Mouse (Mus musculus) thymus, postnatal 0 days (tissue): ENCODE data around the gene Wnt16. TPM values are rescaled to one million over a fixed set of nuclear protein-coding genes. Genes with fewer than 3 reads are reported as not detected.
"Not testable (repeated sequence)": the region's sequence is repeated elsewhere in the genome, so short reads cannot be mapped to it uniquely, and the experiment has no call there.

Experiments
- DNase-seq: peaks from one replicate; pipeline ENCODE4 v3.0.0-alpha.2; 2015; ENCODE audit warnings: low spot score
- polyA plus RNA-seq: library from polyadenylated mRNA; unstranded; fragments of >200 nt; fragmentation: Nextera tagmentation; extraction: Ambion mirVana; gene quantifications from 2 replicates; pipeline ENCODE4 v1.2.1, GENCODE M21; 2015

Wnt16 gene
- not detected in 2 replicates for polyA plus RNA-seq

DNA sequence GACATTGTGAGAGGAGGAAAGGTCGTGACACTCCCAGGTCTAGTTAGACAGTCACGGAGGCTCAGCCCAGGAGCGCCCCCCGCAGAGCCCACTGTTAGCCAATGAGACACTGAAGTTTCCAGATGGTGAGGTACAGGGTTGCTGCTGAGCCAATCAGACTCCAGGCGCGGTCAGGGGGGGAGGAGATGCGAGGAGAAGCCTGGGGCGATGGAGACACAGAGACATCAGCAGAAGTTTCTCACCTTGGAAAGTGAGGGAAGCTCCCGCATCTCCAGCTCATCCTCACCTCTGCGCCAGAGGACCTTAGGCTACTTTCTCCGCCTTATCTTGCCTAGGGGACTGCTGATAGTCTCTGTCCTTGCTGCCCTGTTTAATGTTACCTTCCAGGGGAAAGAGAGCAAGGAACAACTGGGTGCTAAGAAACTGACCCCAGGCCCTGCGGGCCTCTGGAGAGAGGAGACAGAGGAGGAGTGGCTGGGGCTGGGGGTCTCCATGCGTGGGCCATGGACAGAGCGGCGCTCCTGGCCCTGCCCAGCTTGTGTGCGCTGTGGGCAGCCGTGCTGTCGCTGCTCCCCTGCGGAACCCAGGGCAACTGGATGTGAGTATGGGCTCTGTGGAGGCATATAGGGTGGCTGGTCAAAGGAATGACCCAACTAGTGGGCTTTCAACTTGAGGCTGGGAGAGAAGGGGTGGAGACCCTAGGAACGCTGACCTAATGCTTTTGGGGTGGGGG is at the start of gene Wnt16:
TSS of gene Wnt16 (plus strand) at position 224 of the 733 bp plus-strand sequence.
- no peak for DNase-seq

DNA sequence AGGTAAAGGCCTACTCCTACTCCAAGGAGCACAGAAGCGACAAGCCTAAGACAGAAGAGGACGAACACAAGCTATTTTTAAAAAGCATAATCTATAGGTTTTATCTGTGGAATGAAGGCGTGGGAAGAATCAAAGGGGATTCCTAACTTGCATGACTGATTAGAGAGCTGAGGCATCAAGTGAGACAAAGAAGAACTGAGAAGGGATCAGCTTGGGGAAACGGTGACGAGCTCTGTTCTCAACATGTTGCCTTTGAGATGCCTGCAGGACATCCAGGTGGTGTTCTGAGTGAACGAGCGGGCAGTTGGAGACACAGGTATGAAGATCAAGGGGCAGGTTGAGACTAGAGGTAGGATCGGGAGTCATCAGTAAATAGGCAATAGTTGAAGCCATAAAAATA is 44.7 kb upstream of the Wnt16 start:
- DNase-seq: no peak

DNA sequence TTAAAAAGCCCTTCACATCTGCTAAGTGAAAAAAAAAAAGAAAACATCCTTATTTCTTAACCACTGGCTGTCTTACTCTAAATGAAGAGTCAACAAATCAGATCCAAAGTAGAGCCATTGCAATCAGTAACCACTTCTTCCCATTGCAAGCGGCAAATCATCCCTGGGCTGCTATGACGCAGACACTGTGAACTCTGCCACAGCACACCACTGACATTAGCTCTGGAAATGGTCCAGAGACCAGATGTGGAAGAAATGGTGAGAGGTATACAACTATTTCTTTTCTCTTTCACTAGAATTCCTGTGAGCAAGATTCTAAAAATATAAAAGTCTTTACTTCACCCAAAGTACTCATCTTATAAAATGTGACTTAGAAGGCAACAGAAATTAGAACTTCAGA is 41.3 kb upstream of the Wnt16 start:
- DNase-seq: no peak

DNA sequence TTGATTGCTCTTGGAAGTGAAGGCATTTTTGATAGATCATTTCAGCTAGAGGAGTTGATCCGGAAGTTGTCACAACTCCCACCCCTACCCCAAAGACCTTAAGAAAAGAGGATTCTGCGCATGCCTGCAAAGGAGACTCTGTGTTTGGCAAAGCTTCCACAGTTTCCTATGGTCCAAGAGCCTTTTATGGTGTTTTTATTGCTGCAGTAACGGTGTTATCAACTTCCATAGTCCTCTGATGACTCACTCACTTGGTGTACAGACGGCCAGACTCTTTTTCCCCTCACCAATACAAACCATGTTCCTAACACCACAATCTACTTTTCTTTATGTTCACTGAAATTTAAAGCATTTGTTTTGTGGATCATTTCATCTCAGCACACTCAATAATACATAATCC is 29.2 kb upstream of the Wnt16 start:
- DNase-seq: no peak

DNA sequence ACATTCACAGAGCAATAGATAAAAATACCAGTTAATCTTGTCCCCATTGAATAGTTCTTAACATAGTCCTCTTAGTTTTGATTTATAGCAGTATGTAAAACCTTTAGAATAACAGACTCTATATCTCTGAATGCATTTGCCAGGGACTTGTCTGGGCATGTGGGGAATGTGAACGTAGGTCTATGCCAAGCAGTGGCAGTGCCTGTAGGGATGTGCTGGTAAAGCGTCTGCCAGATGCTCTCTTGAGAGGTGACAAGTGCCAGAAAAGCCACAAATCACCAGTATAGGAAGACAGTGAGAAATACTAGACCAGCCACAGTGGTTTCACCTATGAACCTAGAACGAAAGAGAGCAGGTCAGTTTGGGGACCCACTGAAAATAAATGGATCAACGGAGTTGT is 25.5 kb upstream of the Wnt16 start:
- no peak for DNase-seq

DNA sequence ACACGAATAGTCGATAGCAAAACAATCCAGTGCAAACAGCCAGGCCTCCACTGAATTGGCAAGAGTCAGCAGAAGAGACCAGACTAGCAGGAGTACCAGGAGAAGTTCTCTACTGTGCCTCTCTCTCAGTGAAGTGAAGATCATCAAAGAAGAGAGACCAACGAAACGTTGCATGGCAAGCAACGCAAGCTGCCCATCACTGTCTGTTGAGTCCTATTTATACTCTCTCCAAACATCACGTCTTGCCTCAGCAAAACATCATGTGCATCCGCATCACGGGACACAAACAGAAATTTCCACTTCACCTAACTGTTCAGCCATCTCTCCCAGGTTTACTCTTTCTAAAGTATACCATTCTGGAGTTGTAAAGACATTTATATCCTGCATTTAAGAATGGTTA is 23.9 kb upstream of the Wnt16 start:
- DNase-seq: not testable (repeated sequence)

DNA sequence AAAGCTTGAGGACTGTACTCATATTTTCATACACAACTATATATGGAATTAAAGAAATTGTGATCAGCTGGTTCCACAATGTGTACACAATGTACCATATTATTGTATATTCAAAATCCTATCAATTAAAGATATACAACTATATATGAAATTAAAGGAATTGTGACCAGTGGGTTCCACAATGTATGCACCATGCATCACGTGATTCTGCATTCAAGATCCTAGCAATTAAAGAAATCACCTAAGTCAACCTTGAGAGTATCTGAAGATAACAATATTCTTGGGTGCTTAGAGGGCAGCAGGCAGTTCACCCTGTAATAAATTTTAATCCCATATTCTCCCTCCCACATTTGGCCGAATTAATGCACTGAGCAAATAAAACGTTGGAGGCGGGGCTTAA is 22.0 kb upstream of the Wnt16 start:
- DNase-seq: no peak

DNA sequence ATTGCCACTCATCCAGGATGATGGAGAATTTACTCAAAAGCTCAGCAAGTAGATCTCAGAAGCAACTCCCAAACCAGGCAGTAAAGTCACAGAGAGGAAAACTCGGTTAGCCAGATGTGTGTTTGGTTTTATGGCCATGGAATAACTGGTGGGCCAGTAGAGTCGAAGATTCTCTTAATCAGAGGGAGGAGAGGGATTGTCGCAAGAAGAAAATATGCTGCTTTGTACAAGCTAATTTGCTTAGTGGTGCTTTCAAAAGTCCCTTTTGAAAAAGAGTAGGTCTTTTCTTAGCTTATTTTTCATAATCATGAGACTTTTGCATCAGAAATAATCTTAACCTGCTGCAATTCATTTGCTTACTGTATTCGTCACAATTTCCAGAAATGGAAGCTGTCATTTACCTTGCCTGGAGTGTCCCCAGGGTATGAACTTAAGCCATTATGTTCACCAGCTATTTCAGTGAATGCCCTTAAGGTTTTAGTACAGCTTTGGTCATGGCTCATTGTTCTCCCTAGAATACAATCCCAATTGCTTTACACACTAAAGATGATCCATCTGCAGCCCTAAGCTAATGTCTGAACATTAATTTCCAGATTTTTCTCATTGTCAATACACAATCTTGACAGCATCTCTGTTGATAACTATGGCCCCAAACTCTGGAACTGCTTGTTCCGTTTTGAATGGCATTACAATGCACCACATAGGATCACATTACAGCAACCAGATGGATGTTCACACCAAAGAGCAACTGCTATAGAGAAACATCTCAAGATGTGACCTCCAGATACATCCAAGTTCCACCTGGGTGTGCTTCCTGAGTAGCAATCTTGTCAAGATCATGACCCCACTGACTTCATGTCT is 20.0 kb upstream of the Wnt16 start:
- no peak for DNase-seq

DNA sequence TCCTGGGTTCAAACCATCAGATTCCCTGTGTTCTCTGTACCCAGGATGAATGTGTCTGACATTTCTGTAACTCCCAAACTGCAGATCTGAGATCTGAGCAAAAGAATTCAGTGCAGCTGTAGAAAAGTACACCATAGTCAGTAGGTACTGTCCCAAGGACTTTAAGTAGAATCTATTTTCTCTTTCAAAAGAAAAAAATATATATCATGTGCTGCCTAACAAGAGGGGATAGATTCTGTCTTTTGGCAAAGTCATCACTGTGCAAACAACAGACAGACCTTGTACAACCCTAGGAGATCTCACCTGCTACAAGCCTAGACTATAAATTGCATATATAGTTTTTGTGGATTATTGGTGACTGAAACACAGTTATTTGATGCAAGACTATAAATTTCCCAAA is 19.4 kb upstream of the Wnt16 start:
- DNase-seq: no peak

DNA sequence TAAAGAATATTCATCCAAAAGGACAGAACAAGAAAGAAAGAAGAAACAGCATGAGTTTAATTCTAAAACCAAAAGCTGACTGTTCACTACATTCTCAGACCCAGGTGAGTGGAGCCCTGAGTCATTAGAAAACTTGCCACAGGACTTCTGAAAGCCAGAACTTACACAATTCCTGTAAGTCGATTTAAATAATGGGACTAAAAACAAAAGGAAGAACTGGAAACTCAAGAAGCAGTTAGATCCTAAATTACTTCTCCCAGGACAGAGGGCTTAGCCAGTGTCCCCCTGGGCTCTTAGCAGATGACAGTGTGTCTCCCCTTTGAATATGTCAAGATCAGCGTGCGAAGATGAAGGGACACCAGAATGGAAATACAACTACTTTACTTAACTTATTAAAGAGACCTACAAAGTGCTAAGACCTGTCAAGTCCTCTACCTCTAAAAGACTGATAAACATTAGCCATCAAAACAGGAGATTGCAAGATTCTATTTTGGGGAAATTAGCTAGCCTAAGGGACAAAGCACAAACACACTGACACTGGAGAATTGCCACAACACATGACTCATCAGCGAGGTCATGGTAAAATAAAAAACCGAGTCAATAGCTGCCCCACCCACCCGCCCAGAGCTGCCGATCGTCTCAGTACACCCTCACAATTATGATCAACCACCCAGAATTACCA is 18.0 kb upstream of the Wnt16 start:
- DNase-seq: no peak

DNA sequence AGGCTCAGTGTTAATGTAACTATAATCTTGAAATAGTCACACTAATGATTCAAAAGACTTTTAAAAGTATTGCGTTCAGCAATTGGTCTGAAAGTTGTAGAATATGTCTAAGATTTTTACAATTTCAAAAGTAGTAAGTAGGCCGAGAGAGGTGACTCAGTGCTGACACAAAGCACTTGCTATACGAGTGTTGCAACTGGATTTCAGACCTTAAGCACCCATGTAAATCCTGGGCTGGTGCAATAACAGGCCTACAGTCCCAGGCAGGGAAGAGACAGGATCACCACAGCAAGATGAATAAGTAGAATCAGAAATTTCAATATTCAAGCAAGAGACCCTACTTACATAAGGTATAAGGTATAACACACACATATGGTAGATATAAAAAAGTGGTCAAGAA is 10.1 kb upstream of the Wnt16 start:
- no peak for DNase-seq

DNA sequence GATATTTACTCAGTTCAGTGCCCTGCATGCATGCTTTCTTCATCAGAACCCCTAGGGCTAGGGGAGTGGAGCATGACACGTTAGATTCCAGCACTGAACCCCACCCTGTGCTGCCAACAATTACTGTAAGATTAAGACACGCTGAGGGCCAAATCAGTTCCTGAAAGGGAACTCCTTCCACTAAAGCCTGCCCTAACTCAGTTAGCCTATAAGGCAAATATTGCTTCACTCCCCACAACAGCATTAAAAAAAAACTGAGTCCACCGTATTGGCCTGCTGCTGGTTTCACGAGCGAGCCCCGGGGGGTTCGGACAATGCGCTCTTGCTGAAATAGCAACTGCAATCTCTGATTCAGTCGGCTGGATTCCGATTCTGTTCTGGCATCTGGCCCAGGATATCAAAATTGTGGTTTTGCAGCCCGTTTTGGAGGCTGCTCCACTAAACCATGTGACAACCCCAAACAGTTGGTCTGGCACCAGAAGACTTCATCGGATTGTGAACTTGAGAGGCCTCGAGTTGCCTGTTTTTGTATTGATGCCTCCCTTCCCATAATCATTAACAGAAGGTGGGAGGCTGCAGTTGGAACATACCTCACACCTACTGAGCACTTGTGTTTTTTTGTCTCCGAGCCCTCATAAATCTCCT is 7.7 kb upstream of the Wnt16 start:
- no peak for DNase-seq

DNA sequence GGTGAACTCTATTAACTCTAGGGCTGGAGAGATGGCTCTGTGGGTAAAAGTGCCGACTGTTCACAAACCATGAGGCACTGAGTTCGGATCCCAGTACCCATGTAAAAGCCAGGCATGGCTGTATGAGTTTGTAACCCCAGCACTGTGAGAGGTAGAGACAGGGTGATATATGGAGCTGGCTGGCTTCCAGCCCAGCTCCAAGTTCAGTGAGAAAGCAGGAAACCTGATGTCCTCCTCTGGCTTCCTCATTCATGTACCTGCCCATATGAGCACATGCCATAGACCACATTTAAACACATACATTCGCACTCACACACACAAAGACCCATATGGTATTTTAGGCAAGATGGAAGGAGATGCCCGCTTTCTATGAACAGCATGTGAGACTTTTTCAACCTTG is 5.6 kb upstream of the Wnt16 start:
- DNase-seq: no peak

DNA sequence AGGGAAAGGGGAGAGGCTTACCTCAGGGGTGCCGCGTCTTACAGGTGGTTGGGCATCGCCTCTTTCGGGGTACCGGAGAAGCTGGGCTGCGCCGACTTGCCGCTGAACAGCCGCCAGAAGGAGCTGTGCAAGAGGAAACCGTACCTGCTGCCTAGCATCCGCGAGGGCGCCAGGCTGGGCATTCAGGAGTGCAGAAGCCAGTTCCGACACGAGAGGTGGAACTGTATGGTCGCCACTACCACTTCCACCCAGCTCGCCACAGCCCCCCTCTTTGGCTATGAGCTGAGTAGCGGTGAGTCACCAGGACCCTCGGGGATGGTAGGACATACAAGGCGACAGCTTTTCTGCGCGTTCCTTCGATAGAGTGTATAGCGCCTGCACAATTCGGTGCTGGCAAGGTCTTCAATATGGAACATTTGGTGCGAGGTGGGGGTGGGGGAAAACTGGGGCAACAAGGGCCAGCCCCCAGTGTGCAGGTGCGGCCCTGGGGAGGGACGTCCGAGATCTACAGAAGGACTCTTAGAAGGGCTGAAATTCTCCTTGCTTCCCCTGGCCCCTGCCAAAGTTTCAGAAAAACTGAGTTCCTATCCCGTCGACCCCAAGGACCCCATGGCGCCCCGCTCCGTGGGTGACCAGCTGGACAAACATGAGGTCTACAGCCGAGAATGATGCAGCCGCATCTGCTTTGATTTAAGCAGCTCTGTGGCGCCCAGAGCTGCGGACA is 872 bp downstream of the Wnt16 start:
- DNase-seq: peak; percentile 11

DNA sequence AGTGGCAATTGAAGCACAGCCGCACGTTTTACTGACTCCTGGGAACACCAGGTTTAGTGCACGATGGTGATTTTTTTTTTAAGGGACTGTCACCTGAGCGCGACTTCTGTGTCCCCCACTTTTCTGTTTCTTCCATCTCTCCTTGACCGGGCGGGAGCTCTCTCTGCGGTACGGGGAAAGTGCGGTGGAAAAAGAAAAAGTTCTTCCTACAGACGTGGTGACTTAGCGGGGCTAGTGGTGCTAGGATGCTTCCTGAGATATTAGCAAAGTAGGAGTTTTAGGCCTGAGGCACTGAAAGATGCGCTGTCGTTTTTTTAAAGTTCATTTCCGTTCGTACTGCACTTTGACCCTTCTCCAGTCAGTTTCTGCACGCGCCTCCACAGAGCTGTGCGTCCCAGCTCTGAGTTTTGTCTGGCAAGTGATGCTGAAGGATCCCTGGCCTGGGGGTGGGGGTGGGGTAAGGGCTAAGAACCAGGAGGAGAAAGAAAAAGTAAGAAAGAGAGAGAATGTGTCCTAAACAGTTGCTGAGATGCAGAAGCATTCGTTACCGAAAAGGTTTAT is 1.5 kb downstream of the Wnt16 start:
- DNase-seq: no peak

DNA sequence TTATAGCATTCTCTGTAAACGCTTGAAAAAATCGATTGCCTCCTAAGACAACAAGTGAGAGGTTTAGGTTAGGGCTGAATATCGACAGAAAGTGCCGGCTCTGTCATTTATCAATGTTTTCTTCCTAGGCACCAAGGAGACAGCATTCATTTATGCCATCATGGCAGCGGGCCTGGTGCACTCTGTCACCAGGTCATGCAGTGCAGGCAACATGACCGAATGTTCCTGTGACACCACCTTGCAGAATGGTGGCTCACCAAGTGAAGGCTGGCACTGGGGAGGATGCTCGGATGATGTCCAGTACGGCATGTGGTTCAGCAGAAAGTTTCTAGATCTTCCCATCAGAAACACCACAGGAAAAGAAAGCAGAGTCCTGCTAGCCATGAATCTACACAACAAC is 2.8 kb downstream of the Wnt16 start:
- no peak for DNase-seq

DNA sequence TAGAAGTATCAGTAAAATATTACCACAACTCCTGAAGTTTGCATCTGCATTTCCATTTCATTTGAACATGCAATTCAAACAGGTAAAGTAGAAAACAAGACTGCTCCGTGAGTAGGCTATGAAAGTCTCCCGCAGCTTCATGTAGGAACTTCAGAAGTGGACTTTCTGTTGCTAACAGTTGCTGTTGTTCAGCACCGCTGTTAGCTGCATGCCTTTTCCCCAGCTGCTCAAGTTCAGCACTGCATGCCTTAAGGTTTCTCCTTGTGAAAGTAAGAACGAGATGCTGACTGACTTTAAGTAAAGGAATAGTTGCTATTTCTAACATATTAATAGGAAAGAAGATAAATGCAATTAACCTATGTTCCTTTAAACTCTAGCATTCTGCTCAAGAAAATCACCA is 4.0 kb downstream of the Wnt16 start:
- no peak for DNase-seq

DNA sequence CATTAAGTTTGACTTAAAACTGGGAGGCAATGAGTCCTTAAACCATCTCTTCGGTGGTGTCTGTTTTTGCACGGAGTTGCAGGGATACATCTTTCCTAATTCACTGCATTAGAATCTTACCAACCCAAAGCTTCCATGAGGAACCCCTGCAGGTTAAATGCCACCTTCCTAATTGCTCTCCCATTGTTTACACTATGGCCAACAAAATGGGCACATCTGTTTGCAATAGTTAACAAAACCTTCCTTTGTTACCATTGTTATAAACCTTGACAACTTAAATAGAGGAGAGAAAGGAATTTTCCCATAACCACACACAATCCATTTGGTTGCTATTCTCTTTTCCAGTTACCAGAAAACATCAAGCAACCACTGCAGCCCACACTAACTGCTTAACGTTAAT is 5.9 kb downstream of the Wnt16 start:
- no peak for DNase-seq

DNA sequence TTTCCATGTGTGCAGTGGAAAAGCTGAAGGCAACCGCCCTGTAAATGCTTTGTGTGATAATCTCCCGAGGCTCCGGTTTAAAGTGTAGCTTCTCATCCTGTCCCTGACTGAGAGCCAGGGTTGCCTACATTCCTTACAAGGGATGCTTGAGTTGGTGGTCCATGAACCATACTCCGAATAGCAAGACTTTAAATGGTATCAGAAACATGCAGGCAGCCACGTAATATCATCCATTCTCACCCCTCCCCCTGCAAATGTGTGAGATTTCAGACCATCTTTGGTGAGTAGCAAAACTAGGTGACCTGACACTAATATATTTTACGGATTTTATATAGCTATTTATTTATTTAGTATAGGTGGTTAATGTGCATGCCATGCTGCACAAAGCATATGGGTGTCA is 9.0 kb downstream of the Wnt16 start:
- DNase-seq: no peak

DNA sequence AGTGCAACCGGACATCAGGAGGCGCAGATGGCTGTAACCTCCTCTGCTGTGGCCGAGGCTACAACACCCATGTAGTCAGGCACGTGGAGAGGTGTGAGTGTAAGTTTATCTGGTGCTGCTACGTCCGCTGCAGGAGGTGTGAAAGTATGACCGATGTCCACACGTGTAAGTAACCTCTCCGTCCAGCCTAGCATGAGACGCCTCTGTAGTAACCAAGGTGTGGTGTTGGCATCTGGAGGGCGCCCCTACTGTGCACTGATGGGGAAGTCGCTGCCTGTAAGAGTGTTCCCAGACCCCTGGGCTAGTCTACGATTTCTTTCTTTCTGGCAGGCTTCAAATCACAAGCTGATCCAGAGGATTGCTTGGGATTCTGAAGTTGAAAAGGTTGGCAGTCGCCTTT is 10.0 kb downstream of the Wnt16 start:
- no peak for DNase-seq
